Mouse (Mus musculus) embryonic facial prominence, embryonic 14.5 days (tissue): Measurements from ENCODE around the gene Pkd1l2. TPM values are rescaled to one million over a fixed set of nuclear protein-coding genes. Genes with fewer than 3 reads are reported as not detected.

Experiments
- ATAC-seq: fragments of 200-750 bp; cut with Nextera tagmentation; 2 replicates; pipeline ENCODE4 v1.8.0; 2017; ENCODE audit warnings: low read depth, moderate number of reproducible peaks, moderate TSS enrichment
- DNase-seq: peaks from one replicate; pipeline ENCODE4 v3.0.0-alpha.2; 2015; ENCODE audit warnings: low spot score
- H3K27ac ChIP-seq: fragments of 300-500 bp; sonication (generic); replicated peaks from 2 replicates; pipeline ENCODE4 v1.5.1; 2014; ENCODE audit warnings: low read depth, mild to moderate bottlenecking, low read length, moderate library complexity
- H3K27me3 ChIP-seq: fragments of 300-500 bp; sonication (generic); replicated peaks from 2 replicates; pipeline ENCODE4 v1.6.1; 2014; ENCODE audit warnings: low read length; ENCODE audit not compliant: control insufficient read depth, insufficient read depth
- H3K36me3 ChIP-seq: fragments of 300-500 bp; sonication (generic); 2 replicates; pipeline ENCODE4 v1.6.1; 2014; ENCODE audit warnings: low read length, mixed read lengths; ENCODE audit not compliant: control insufficient read depth, insufficient read depth
- H3K4me1 ChIP-seq: fragments of 300-500 bp; sonication (generic); 2 replicates; pipeline ENCODE4 v1.6.1; 2014; ENCODE audit warnings: antibody characterized with exemption, low read length; ENCODE audit not compliant: control insufficient read depth, insufficient read depth
- H3K4me2 ChIP-seq: fragments of 300-500 bp; sonication (generic); 2 replicates; pipeline ENCODE4 v1.6.1; 2014; ENCODE audit warnings: low read depth, mild to moderate bottlenecking, low read length, moderate library complexity, mixed read lengths
- H3K4me3 ChIP-seq: fragments of 300-500 bp; sonication (generic); 2 replicates; pipeline ENCODE4 v1.5.1; 2014; ENCODE audit warnings: low read depth, mild to moderate bottlenecking, low read length
- H3K9ac ChIP-seq: fragments of 300-500 bp; sonication (generic); 2 replicates; pipeline ENCODE4 v1.6.1; 2014; ENCODE audit warnings: low read depth, mild to moderate bottlenecking, low read length, moderate library complexity, mixed read lengths
- H3K9me3 ChIP-seq: fragments of 300-500 bp; sonication (generic); 2 replicates; pipeline ENCODE4 v1.6.1; 2016; ENCODE audit warnings: low read length; ENCODE audit not compliant: control insufficient read depth
- WGBS: fragments of 180-500 bp; shearing (Covaris S2); extraction: QIAGEN DNeasy Blood & Tissue Kit; methylation state at CpG from one replicate; pipeline ENCODE4 v1.1.7; 2014; 5-methylcytosine and 5-hydroxymethylcytosine counted together
- polyA plus RNA-seq: library from polyadenylated mRNA; unstranded; fragments of >200 nt; fragmentation: Nextera tagmentation; extraction: Ambion mirVana; gene quantifications from 2 replicates; pipeline ENCODE4 v1.2.1, GENCODE M21; 2014

The Pkd1l2 gene
- polyA plus RNA-seq, 1 experiment from 2014 or later = 0.03 TPM

DNA sequence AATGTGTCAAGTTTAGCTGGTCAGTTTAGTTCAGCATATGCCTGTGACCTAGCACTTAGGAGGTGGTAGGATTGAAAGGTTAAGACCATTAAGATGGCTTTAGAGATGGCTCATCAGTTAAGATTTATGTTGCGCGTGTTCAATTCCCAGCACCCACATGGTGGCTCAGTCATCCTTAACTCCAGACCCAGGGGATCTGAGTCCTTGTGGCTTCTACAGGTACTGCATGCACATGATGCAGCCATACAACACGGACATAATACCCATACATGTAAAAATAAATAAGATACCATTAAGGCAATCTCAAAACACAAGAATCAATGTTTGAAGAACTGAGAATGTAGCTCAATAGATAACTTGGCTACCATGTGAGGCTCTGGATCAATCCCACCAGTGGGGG is 92.4 kb downstream of the Pkd1l2 start:
- no peaks in the 10 kb centered on the region for H3K9me3 ChIP-seq
- H3K4me3 ChIP-seq = no peak overlapping the region
- 97% methylated on average over 3 of the region's 3 CpGs for WGBS
- no peak overlapping the region for H3K4me2 ChIP-seq
- DNase-seq (no peak), ATAC-seq (no peak)
- peaks cover 26% of the 10 kb centered on the region; the same call in 1 of the 2 replicates for H3K36me3 ChIP-seq
- H3K27ac ChIP-seq = no peak overlapping the region
- H3K27me3 ChIP-seq = no peaks in the 10 kb centered on the region
- no peak overlapping the region for H3K9ac ChIP-seq
- peaks cover 8% of the 10 kb centered on the region for H3K4me1 ChIP-seq

- Histone ChIP-seq H3K4me3 (no peak overlapping the region), H3K36me3 (peaks cover 14% of the 10 kb centered on the region), H3K27ac (no peak overlapping the region), H3K4me1 (peaks cover 4% of the 10 kb centered on the region; the same call in 1 of the 2 replicates), H3K27me3 (no peaks in the 10 kb centered on the region), H3K4me2 (peak overlapping the region; percentile 18; the same call in 1 of the 2 replicates), H3K9ac (no peak overlapping the region), H3K9me3 (no peaks in the 10 kb centered on the region)
- DNase-seq (peak; percentile 79), ATAC-seq (no peak)
- WGBS = 21% methylated on average over 4 of the region's 4 CpGs
Measured at GRCm38 (mm10) chr8:116980117-116980516, 102.1 kb downstream of the Pkd1l2 start.

DNA sequence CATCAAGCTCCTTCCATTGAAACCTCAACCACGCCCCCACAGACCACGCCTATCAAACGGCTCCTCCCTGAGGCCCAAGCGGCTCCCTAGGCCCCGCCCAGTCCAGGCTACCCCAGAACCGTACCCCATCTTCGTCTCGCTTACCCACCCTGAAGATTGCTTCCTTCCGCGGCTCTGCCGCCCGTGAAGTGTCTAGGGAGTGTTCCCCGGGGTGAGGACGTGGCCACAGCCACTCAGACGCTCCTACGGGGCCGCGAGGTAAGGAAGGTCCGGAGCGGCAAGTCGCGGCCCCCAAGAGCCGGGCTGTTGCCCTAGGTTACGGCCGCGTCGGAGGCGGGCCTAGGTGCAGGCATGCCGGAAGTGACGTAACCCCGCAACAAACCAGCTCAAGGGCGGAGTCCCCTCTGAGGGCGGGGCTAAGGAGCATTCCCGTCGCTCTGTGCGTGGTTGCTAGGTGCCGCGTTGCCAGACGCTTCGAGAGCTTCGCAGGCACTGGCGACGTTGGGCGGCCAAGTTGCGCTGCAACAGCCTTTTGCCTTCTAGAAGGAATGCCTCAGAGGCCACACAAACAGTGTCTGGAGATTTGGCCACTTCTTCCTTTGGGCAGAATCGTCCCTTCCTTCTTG is 103.5 kb downstream of the Pkd1l2 start, which contains the start of gene 1700030J22Rik:
Gene 1700030J22Rik (minus strand): TSS at position 329 of the 626 bp plus-strand sequence.
- Histone ChIP-seq H3K4me1 (peaks cover 4% of the 10 kb centered on the region; the same call in 1 of the 2 replicates), H3K4me2 (peak within 1 kb of the TSS; percentile 92), H3K9me3 (no peaks in the 10 kb centered on the region), H3K4me3 (peak within 1 kb of the TSS; percentile 85), H3K27me3 (no peaks in the 10 kb centered on the region), H3K36me3 (peaks cover 13% of the 10 kb centered on the region), H3K9ac (peak within 1 kb of the TSS; percentile 57), H3K27ac (peak within 1 kb of the TSS; percentile 59; the same call in 1 of the 2 replicates)
- under 1% methylated on average over 30 of the region's 46 CpGs for WGBS
- ATAC-seq = peak; percentile 98
- peak; percentile 99 for DNase-seq

GRCm38 (mm10) chr8:116978052-116978451 is 104.2 kb downstream of the Pkd1l2 start:
- H3K9ac ChIP-seq = peak overlapping the region; percentile 57
- H3K9me3 ChIP-seq = no peaks in the 10 kb centered on the region
- H3K27me3 ChIP-seq = no peaks in the 10 kb centered on the region
- peaks cover 4% of the 10 kb centered on the region; the same call in 1 of the 2 replicates for H3K4me1 ChIP-seq
- peaks cover 6% of the 10 kb centered on the region for H3K36me3 ChIP-seq
- peak overlapping the region; percentile 92 for H3K4me2 ChIP-seq
- DNase-seq (no peak), ATAC-seq (no peak)
- peak overlapping the region; percentile 85 for H3K4me3 ChIP-seq
- WGBS = 30% methylated on average over 8 of the region's 8 CpGs
- H3K27ac ChIP-seq = peak overlapping the region; percentile 59; the same call in 1 of the 2 replicates

DNA sequence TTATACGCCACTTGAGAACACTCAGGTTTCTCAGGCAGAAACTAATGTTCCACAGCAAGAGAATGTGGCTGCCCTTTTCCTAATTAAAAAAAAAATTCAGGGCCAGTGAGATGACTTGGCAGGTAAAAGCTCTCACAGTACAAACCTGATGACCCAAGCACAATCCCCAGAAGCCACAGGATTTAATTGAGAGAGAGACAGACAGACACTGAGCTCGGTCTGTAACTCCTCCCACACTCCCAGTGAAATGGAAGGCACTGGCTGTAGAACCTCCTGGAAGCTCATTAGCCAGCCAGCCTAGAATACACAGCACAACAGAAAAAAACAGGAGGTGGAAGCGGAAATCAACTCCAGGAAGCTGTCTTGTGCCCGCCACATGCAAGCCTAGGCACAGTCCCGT is 106.6 kb downstream of the Pkd1l2 start:
- H3K9me3 ChIP-seq = no peaks in the 10 kb centered on the region
- no peak for ATAC-seq
- H3K27ac ChIP-seq = no peak overlapping the region
- H3K4me1 ChIP-seq = peaks cover 4% of the 10 kb centered on the region; the same call in 1 of the 2 replicates
- no peaks in the 10 kb centered on the region for H3K36me3 ChIP-seq
- no peak overlapping the region for H3K9ac ChIP-seq
- no peak for DNase-seq
- 50% methylated on average over 5 of the region's 5 CpGs for WGBS
- H3K4me2 ChIP-seq = no peak overlapping the region
- H3K4me3 ChIP-seq = no peak overlapping the region
- H3K27me3 ChIP-seq = no peaks in the 10 kb centered on the region

DNA sequence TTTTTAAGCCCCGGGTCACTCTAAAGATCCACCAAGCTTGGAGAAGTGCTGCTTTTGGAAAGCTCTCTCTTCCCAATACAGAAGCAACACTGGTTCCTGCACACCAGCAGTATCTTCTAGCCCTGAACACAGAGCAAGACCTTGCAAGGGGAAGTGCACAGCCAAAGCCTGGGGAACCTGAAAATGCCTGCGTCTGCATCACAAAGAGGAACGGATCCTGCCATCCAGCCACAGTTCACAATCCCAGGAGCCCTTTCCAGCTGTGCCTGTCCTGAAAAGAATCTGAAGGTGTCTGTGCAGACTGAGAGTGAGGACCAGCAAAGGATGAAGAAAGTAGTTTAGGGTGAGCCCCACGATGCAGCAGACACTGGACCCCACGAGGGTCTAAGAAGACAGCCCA is 107.2 kb downstream of the Pkd1l2 start:
- ATAC-seq (no peak), DNase-seq (no peak)
- Histone ChIP-seq H3K27ac (no peak overlapping the region), H3K36me3 (no peaks in the 10 kb centered on the region), H3K27me3 (no peaks in the 10 kb centered on the region), H3K4me3 (no peak overlapping the region), H3K9ac (no peak overlapping the region), H3K4me2 (no peak overlapping the region), H3K4me1 (peaks cover 4% of the 10 kb centered on the region; the same call in 1 of the 2 replicates), H3K9me3 (no peaks in the 10 kb centered on the region)
- 33% methylated on average over 5 of the region's 5 CpGs for WGBS

GRCm38 (mm10) chr8:116969531-116969930 is 112.7 kb downstream of the Pkd1l2 start:
- Histone ChIP-seq H3K27ac (no peak overlapping the region), H3K9me3 (no peaks in the 10 kb centered on the region), H3K27me3 (no peaks in the 10 kb centered on the region), H3K4me3 (no peak overlapping the region), H3K9ac (no peak overlapping the region), H3K4me2 (no peak overlapping the region), H3K36me3 (no peaks in the 10 kb centered on the region), H3K4me1 (no peaks in the 10 kb centered on the region)
- no peak for ATAC-seq
- DNase-seq = no peak
- 78% methylated on average over 6 of the region's 6 CpGs for WGBS

DNA sequence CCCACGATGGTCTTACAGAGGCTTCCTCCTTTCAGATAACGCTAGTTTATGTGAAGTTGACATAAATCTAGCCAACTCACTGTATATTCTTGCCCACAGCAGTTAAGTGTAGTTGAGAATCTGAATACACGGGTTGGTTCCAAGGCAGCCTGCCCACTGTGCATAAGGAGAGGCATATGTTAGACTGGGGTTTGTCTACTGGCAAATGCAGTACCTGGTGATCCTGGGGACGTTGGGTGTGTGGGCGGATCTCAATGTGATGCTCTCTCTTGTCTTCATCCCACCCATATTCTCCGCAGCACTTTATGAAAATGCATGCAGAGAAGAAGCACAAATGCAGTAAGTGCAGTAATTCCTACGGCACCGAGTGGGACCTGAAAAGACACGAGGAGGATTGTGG is 127.8 kb downstream of the Pkd1l2 start:
- Histone ChIP-seq H3K27me3 (no peaks in the 10 kb centered on the region), H3K4me2 (no peak overlapping the region), H3K9me3 (no peaks in the 10 kb centered on the region), H3K4me1 (no peaks in the 10 kb centered on the region), H3K27ac (no peak overlapping the region), H3K9ac (no peak overlapping the region), H3K36me3 (peaks cover 63% of the 10 kb centered on the region), H3K4me3 (no peak overlapping the region)
- no peak for ATAC-seq
- WGBS = 91% methylated on average over 9 of the region's 9 CpGs
- no peak for DNase-seq

GRCm38 (mm10) chr8:116952428-116952827 is 129.8 kb downstream of the Pkd1l2 start:
- DNase-seq = no peak
- ATAC-seq = no peak
- no peaks in the 10 kb centered on the region for H3K27me3 ChIP-seq
- no peaks in the 10 kb centered on the region for H3K4me1 ChIP-seq
- H3K27ac ChIP-seq = no peak overlapping the region
- WGBS = 88% methylated on average over 8 of the region's 8 CpGs
- H3K9ac ChIP-seq = no peak overlapping the region
- H3K9me3 ChIP-seq = no peaks in the 10 kb centered on the region
- H3K4me3 ChIP-seq = no peak overlapping the region
- no peak overlapping the region for H3K4me2 ChIP-seq
- peaks cover 45% of the 10 kb centered on the region for H3K36me3 ChIP-seq
